Mouse (Mus musculus) spleen, adult 2 months (tissue): ENCODE results near the gene Golga2.

Experiments
- CTCF ChIP-seq: fragments of 200-500 bp; IDR thresholded peaks from 2 replicates; pipeline ENCODE4 v1.5.1; 2011; ENCODE audit warnings: mild to moderate bottlenecking, inconsistent platforms; ENCODE audit not compliant: insufficient read depth, insufficient read length, insufficient replicate concordance; ENCODE audit errors: extremely low read depth
- POLR2A ChIP-seq: fragments of 200-500 bp; IDR thresholded peaks from 2 replicates; pipeline ENCODE4 v1.6.1; 2011; ENCODE audit warnings: low read depth, low read length, inconsistent platforms

DNA sequence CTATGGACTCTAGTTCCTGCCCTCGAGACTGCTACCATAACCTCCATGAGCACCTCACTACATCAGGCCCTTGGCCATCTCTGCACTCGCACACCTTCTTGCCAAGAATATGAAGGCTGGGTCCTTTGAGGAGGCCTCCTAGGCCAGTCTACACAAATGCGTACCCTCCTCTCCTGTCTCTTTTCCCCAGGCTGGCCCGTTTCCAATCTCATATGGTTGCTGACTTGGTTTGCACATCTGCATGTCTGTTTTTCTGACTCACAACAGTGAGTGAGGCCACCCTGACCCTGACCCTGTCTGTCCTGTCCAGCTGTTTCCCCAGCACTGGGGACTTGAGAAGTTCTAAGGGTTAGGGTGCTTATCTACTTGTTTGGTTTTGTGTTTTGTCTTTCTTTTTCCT lies 40.4 kb upstream of the Golga2 start:
- TF ChIP-seq POLR2A (no peak), CTCF (no peak)
